Mouse (Mus musculus): ENCODE data around the gene B230307C23Rik.
A peak's percentile ranks its signal among the peaks of the same experiment; 100 is the strongest.
"Not testable (repeated sequence)": the region's sequence is repeated elsewhere in the genome, so short reads cannot be mapped to it uniquely, and the experiment has no call there.

B230307C23Rik gene

GRCm38 (mm10) chr16:97996616-97997382 is at the start of gene B230307C23Rik:
Gene B230307C23Rik, plus strand, starts transcription at chr16:97997315.
- DNase-seq = peak; percentile 89 to 90

- DNase-seq = no peak
These were observed 48.3 kb upstream of the B230307C23Rik start for GRCm38 (mm10) chr16:97948836-97949235.

- DNase-seq = peak in 1 of 2 experiments; percentile 3
These were observed 47.1 kb upstream of the B230307C23Rik start for GRCm38 (mm10) chr16:97950061-97950460.

- DNase-seq = no peak
These were observed 44.7 kb upstream of the B230307C23Rik start for GRCm38 (mm10) chr16:97952371-97952770.

- DNase-seq = no peak
These were observed 44.3 kb upstream of the B230307C23Rik start for GRCm38 (mm10) chr16:97952801-97953200.

GRCm38 (mm10) chr16:97953300-97953699 is 43.8 kb upstream of the B230307C23Rik start:
- no peak for DNase-seq

- no peak for DNase-seq
These were observed 41.1 kb upstream of the B230307C23Rik start for GRCm38 (mm10) chr16:97956011-97956410.

GRCm38 (mm10) chr16:97957626-97958025 is 39.5 kb upstream of the B230307C23Rik start:
- no peak for DNase-seq

- DNase-seq = no peak
These were observed 38.6 kb upstream of the B230307C23Rik start for GRCm38 (mm10) chr16:97958401-97958973.

- DNase-seq = peak in 1 of 2 experiments; percentile 2
These were observed 36.8 kb upstream of the B230307C23Rik start for GRCm38 (mm10) chr16:97960348-97960747.

GRCm38 (mm10) chr16:97961381-97962150 is 35.5 kb upstream of the B230307C23Rik start:
- DNase-seq = no peak

- peak; percentile 96 to 98 for DNase-seq
These were observed 34.8 kb upstream of the B230307C23Rik start, which contains the start of the genes C2cd2 and Zbtb21 for GRCm38 (mm10) chr16:97962151-97962948. Gene C2cd2, minus strand, starts transcription at chr16:97962598. Gene Zbtb21, minus strand, starts transcription at chr16:97962622.

GRCm38 (mm10) chr16:97963956-97964540 is 33.1 kb upstream of the B230307C23Rik start:
- no peak for DNase-seq

GRCm38 (mm10) chr16:97977277-97977676 is 19.8 kb upstream of the B230307C23Rik start:
- DNase-seq = no peak

GRCm38 (mm10) chr16:97977722-97978121 is 19.4 kb upstream of the B230307C23Rik start:
- DNase-seq = no peak

- DNase-seq = no peak
These were observed 15.8 kb upstream of the B230307C23Rik start for GRCm38 (mm10) chr16:97981362-97981761.

GRCm38 (mm10) chr16:97984589-97984988 is 12.5 kb upstream of the B230307C23Rik start:
- DNase-seq = no peak

GRCm38 (mm10) chr16:97991517-97991916 is 5.6 kb upstream of the B230307C23Rik start:
- no peak for DNase-seq

GRCm38 (mm10) chr16:97992477-97992876 is 4.6 kb upstream of the B230307C23Rik start:
- not testable (repeated sequence) for DNase-seq

- no peak for DNase-seq
These were observed 1.1 kb upstream of the B230307C23Rik start for GRCm38 (mm10) chr16:97995849-97996615.

- DNase-seq = not testable (repeated sequence)
These were observed 242 bp downstream of the B230307C23Rik start for GRCm38 (mm10) chr16:97997383-97997731.

Data from lung, postnatal 4 days (tissue).